Mouse (Mus musculus) embryonic facial prominence, embryonic 14.5 days (tissue): ENCODE results near the gene Marveld1. TPM values are rescaled to one million over a fixed set of nuclear protein-coding genes. Genes with fewer than 3 reads are reported as not detected.

ENCODE experiments used
- ATAC-seq: fragments of 200-750 bp; cut with Nextera tagmentation; 2 replicates; pipeline ENCODE4 v1.8.0; 2017; ENCODE audit warnings: low read depth, moderate number of reproducible peaks, moderate TSS enrichment
- DNase-seq: peaks from one replicate; pipeline ENCODE4 v3.0.0-alpha.2; 2015; ENCODE audit warnings: low spot score
- H3K27ac ChIP-seq: fragments of 300-500 bp; sonication (generic); replicated peaks from 2 replicates; pipeline ENCODE4 v1.5.1; 2014; ENCODE audit warnings: low read depth, mild to moderate bottlenecking, low read length, moderate library complexity
- H3K27me3 ChIP-seq: fragments of 300-500 bp; sonication (generic); replicated peaks from 2 replicates; pipeline ENCODE4 v1.6.1; 2014; ENCODE audit warnings: low read length; ENCODE audit not compliant: control insufficient read depth, insufficient read depth
- H3K36me3 ChIP-seq: fragments of 300-500 bp; sonication (generic); 2 replicates; pipeline ENCODE4 v1.6.1; 2014; ENCODE audit warnings: low read length, mixed read lengths; ENCODE audit not compliant: control insufficient read depth, insufficient read depth
- H3K4me1 ChIP-seq: fragments of 300-500 bp; sonication (generic); 2 replicates; pipeline ENCODE4 v1.6.1; 2014; ENCODE audit warnings: antibody characterized with exemption, low read length; ENCODE audit not compliant: control insufficient read depth, insufficient read depth
- H3K4me2 ChIP-seq: fragments of 300-500 bp; sonication (generic); 2 replicates; pipeline ENCODE4 v1.6.1; 2014; ENCODE audit warnings: low read depth, mild to moderate bottlenecking, low read length, moderate library complexity, mixed read lengths
- H3K4me3 ChIP-seq: fragments of 300-500 bp; sonication (generic); 2 replicates; pipeline ENCODE4 v1.5.1; 2014; ENCODE audit warnings: low read depth, mild to moderate bottlenecking, low read length
- H3K9ac ChIP-seq: fragments of 300-500 bp; sonication (generic); 2 replicates; pipeline ENCODE4 v1.6.1; 2014; ENCODE audit warnings: low read depth, mild to moderate bottlenecking, low read length, moderate library complexity, mixed read lengths
- H3K9me3 ChIP-seq: fragments of 300-500 bp; sonication (generic); 2 replicates; pipeline ENCODE4 v1.6.1; 2016; ENCODE audit warnings: low read length; ENCODE audit not compliant: control insufficient read depth
- WGBS: fragments of 180-500 bp; shearing (Covaris S2); extraction: QIAGEN DNeasy Blood & Tissue Kit; methylation state at CpG from one replicate; pipeline ENCODE4 v1.1.7; 2014; 5-methylcytosine and 5-hydroxymethylcytosine counted together
- polyA plus RNA-seq: library from polyadenylated mRNA; unstranded; fragments of >200 nt; fragmentation: Nextera tagmentation; extraction: Ambion mirVana; gene quantifications from 2 replicates; pipeline ENCODE4 v1.2.1, GENCODE M21; 2014

Marveld1 gene
- polyA plus RNA-seq, 1 experiment from 2014 or later = 19.4 TPM

- Histone ChIP-seq H3K27ac (no peak overlapping the region), H3K36me3 (peaks cover 26% of the 10 kb centered on the region; the same call in 1 of the 2 replicates), H3K27me3 (no peaks in the 10 kb centered on the region), H3K4me1 (no peaks in the 10 kb centered on the region), H3K4me3 (no peak overlapping the region), H3K9ac (no peak overlapping the region), H3K4me2 (no peak overlapping the region), H3K9me3 (no peaks in the 10 kb centered on the region)
- no peak for DNase-seq
- WGBS = 76% methylated on average over 7 of the region's 7 CpGs
- ATAC-seq = no peak
These were observed 29.6 kb downstream of the Marveld1 start for GRCm38 (mm10) chr19:42176841-42177240.

- no peak for DNase-seq
- ATAC-seq = no peak
- Histone ChIP-seq H3K4me1 (no peaks in the 10 kb centered on the region), H3K4me2 (no peak overlapping the region), H3K9me3 (no peaks in the 10 kb centered on the region), H3K4me3 (no peak overlapping the region), H3K27ac (no peak overlapping the region), H3K36me3 (peaks cover 31% of the 10 kb centered on the region; the same call in 1 of the 2 replicates), H3K9ac (no peak overlapping the region), H3K27me3 (no peaks in the 10 kb centered on the region)
- 93% methylated on average over 2 of the region's 2 CpGs for WGBS
These were observed 30.3 kb downstream of the Marveld1 start for GRCm38 (mm10) chr19:42177461-42177860.

GRCm38 (mm10) chr19:42179356-42179755, 32.2 kb downstream of the Marveld1 start:
- Histone ChIP-seq H3K9me3 (no peaks in the 10 kb centered on the region), H3K36me3 (peaks cover 49% of the 10 kb centered on the region), H3K4me2 (no peak overlapping the region), H3K27me3 (no peaks in the 10 kb centered on the region), H3K27ac (no peak overlapping the region), H3K9ac (no peak overlapping the region), H3K4me1 (no peaks in the 10 kb centered on the region), H3K4me3 (no peak overlapping the region)
- DNase-seq (no peak), ATAC-seq (no peak)
- WGBS = 80% methylated on average over 13 of the region's 14 CpGs

- DNase-seq = no peak
- H3K4me1 ChIP-seq = no peaks in the 10 kb centered on the region
- no peaks in the 10 kb centered on the region for H3K27me3 ChIP-seq
- H3K9me3 ChIP-seq = no peaks in the 10 kb centered on the region
- H3K36me3 ChIP-seq = peaks cover 64% of the 10 kb centered on the region
- no peak for ATAC-seq
- H3K27ac ChIP-seq = no peak overlapping the region
- no peak overlapping the region for H3K9ac ChIP-seq
- H3K4me3 ChIP-seq = no peak overlapping the region
- no peak overlapping the region for H3K4me2 ChIP-seq
- WGBS = 56% methylated on average over 6 of the region's 6 CpGs
These were observed 35.5 kb downstream of the Marveld1 start for GRCm38 (mm10) chr19:42182673-42183072.

GRCm38 (mm10) chr19:42189735-42190134, 42.5 kb downstream of the Marveld1 start:
- WGBS = 65% methylated on average over 4 of the region's 4 CpGs
- Histone ChIP-seq H3K9ac (no peak overlapping the region), H3K27me3 (no peaks in the 10 kb centered on the region), H3K4me3 (no peak overlapping the region), H3K27ac (no peak overlapping the region), H3K9me3 (no peaks in the 10 kb centered on the region), H3K4me2 (no peak overlapping the region), H3K4me1 (no peaks in the 10 kb centered on the region), H3K36me3 (peaks cover 39% of the 10 kb centered on the region)
- ATAC-seq (no peak), DNase-seq (no peak)

- WGBS = 25% methylated on average over 3 of the region's 5 CpGs
- Histone ChIP-seq H3K9ac (no peak overlapping the region), H3K4me3 (no peak overlapping the region), H3K27me3 (no peaks in the 10 kb centered on the region), H3K4me2 (no peak overlapping the region), H3K4me1 (no peaks in the 10 kb centered on the region), H3K9me3 (no peaks in the 10 kb centered on the region), H3K36me3 (peaks cover 31% of the 10 kb centered on the region), H3K27ac (no peak overlapping the region)
- no peak for ATAC-seq
- DNase-seq = peak; percentile 37
These were observed 43.3 kb downstream of the Marveld1 start for GRCm38 (mm10) chr19:42190494-42190893.

GRCm38 (mm10) chr19:42193311-42193710, 46.1 kb downstream of the Marveld1 start:
- no peak overlapping the region for H3K27ac ChIP-seq
- H3K4me1 ChIP-seq = no peaks in the 10 kb centered on the region
- H3K27me3 ChIP-seq = 0 out of 2 replicates have a peak, but pooled peaks cover 3% of the 10 kb centered on the region
- no peaks in the 10 kb centered on the region for H3K9me3 ChIP-seq
- no peak overlapping the region for H3K9ac ChIP-seq
- H3K4me2 ChIP-seq = no peak overlapping the region
- WGBS = 52% methylated on average over 2 of the region's 2 CpGs
- DNase-seq (no peak), ATAC-seq (0 out of 2 replicates have a peak, but pooled peaks have one; percentile 18)
- H3K4me3 ChIP-seq = no peak overlapping the region
- H3K36me3 ChIP-seq = peaks cover 24% of the 10 kb centered on the region

GRCm38 (mm10) chr19:42196378-42196777, 49.2 kb downstream of the Marveld1 start:
- 75% methylated on average over 4 of the region's 4 CpGs for WGBS
- H3K27ac ChIP-seq = no peak overlapping the region
- ATAC-seq (no peak), DNase-seq (no peak)
- H3K9me3 ChIP-seq = no peaks in the 10 kb centered on the region
- H3K4me3 ChIP-seq = no peak overlapping the region
- no peak overlapping the region for H3K9ac ChIP-seq
- 0 out of 2 replicates have a peak, but pooled peaks cover 1% of the 10 kb centered on the region for H3K4me1 ChIP-seq
- peaks cover 8% of the 10 kb centered on the region for H3K36me3 ChIP-seq
- H3K27me3 ChIP-seq = peaks cover 33% of the 10 kb centered on the region
- no peak overlapping the region for H3K4me2 ChIP-seq

- Histone ChIP-seq H3K4me3 (no peak overlapping the region), H3K27me3 (peaks cover 40% of the 10 kb centered on the region), H3K4me1 (0 out of 2 replicates have a peak, but pooled peaks cover 6% of the 10 kb centered on the region), H3K27ac (no peak overlapping the region), H3K9ac (no peak overlapping the region), H3K4me2 (no peak overlapping the region), H3K36me3 (0 out of 2 replicates have a peak, but pooled peaks cover under 1% of the 10 kb centered on the region), H3K9me3 (no peaks in the 10 kb centered on the region)
- WGBS = 62% methylated on average over 4 of the region's 4 CpGs
- DNase-seq = no peak
- ATAC-seq = no peak
These were observed 49.9 kb downstream of the Marveld1 start for GRCm38 (mm10) chr19:42197066-42197465.
